Mouse (Mus musculus): ENCODE measurements around the gene Prkcb. TPM values are rescaled to one million over a fixed set of nuclear protein-coding genes. Genes with fewer than 3 reads are reported as not detected.

Gene Prkcb
- total and polyA plus RNA-seq, 3 experiments = 3.6 to 4.5 (median 3.8) TPM

GRCm38 (mm10) chr7:122414608-122415007 is 126.1 kb downstream of the Prkcb start:
- WGBS = 89% methylated on average over 6 of the region's 6 CpGs
- Histone ChIP-seq H3K4me1 (ENCODE audit: control insufficient read depth, insufficient read depth, low read length) (no peaks in the 10 kb centered on the region), H3K27ac (no peak overlapping the region), H3K9ac (ENCODE audit: low read depth, low read length) (no peak overlapping the region), H3K36me3 (ENCODE audit: control insufficient read depth, insufficient read depth, low read length) (no peaks in the 10 kb centered on the region), H3K79me2 (replicated peaks; ENCODE audit: control insufficient read depth, insufficient read depth, low read length) (no peaks in the 10 kb centered on the region), H3K4me3 (no peak overlapping the region), H3K27me3 (ENCODE audit: control insufficient read depth, insufficient read depth, low read length) (no peaks in the 10 kb centered on the region)
- intact Hi-C loops (cut with DNase I) = no loop called here
- no peak for DNase-seq
- TF ChIP-seq EP300 (IDR thresholded peaks at IDR 0.05; ENCODE audit: insufficient read depth, low read depth, low read length) (no peak), POLR2A (IDR thresholded peaks at IDR 0.05; ENCODE audit: insufficient read depth, low read depth, low read length) (no peak), CTCF (IDR thresholded peaks at IDR 0.05) (no peak)

GRCm38 (mm10) chr7:122415387-122415786 is 126.8 kb downstream of the Prkcb start:
- intact Hi-C loops (cut with DNase I) = no loop called here
- no peaks in the 10 kb centered on the region for H3K27me3 ChIP-seq (ENCODE audit: control insufficient read depth, insufficient read depth, low read length)
- no peak for TF ChIP-seq POLR2A (IDR thresholded peaks at IDR 0.05; ENCODE audit: insufficient read depth, low read depth, low read length)
- TF ChIP-seq EP300 (IDR thresholded peaks at IDR 0.05; ENCODE audit: insufficient read depth, low read depth, low read length) = no peak
- TF ChIP-seq CTCF (IDR thresholded peaks at IDR 0.05) = no peak
- H3K4me1 ChIP-seq (ENCODE audit: control insufficient read depth, insufficient read depth, low read length) = no peaks in the 10 kb centered on the region
- no peak for DNase-seq
- H3K4me3 ChIP-seq = no peak overlapping the region
- H3K36me3 ChIP-seq (ENCODE audit: control insufficient read depth, insufficient read depth, low read length) = no peaks in the 10 kb centered on the region
- no peak overlapping the region for H3K27ac ChIP-seq
- H3K79me2 ChIP-seq (replicated peaks; ENCODE audit: control insufficient read depth, insufficient read depth, low read length) = no peaks in the 10 kb centered on the region
- 60% methylated on average over 9 of the region's 9 CpGs for WGBS
- no peak overlapping the region for H3K9ac ChIP-seq (ENCODE audit: low read depth, low read length)

- no peak for DNase-seq
- Histone ChIP-seq H3K4me1 (ENCODE audit: control insufficient read depth, insufficient read depth, low read length) (no peaks in the 10 kb centered on the region), H3K9ac (ENCODE audit: low read depth, low read length) (no peak overlapping the region), H3K27me3 (ENCODE audit: control insufficient read depth, insufficient read depth, low read length) (no peaks in the 10 kb centered on the region), H3K27ac (no peak overlapping the region), H3K79me2 (replicated peaks; ENCODE audit: control insufficient read depth, insufficient read depth, low read length) (no peaks in the 10 kb centered on the region), H3K4me3 (no peak overlapping the region), H3K36me3 (ENCODE audit: control insufficient read depth, insufficient read depth, low read length) (no peaks in the 10 kb centered on the region)
- TF ChIP-seq CTCF (IDR thresholded peaks at IDR 0.05) (no peak), POLR2A (IDR thresholded peaks at IDR 0.05; ENCODE audit: insufficient read depth, low read depth, low read length) (no peak), EP300 (IDR thresholded peaks at IDR 0.05; ENCODE audit: insufficient read depth, low read depth, low read length) (no peak)
- intact Hi-C loops (cut with DNase I) = no loop called here
- 50% methylated on average over 12 of the region's 12 CpGs for WGBS
These were observed 127.4 kb downstream of the Prkcb start for GRCm38 (mm10) chr7:122415904-122416303.

GRCm38 (mm10) chr7:122418551-122418950 is 130.0 kb downstream of the Prkcb start:
- Histone ChIP-seq H3K4me1 (ENCODE audit: control insufficient read depth, insufficient read depth, low read length) (no peaks in the 10 kb centered on the region), H3K27me3 (ENCODE audit: control insufficient read depth, insufficient read depth, low read length) (no peaks in the 10 kb centered on the region), H3K4me3 (no peak overlapping the region), H3K9ac (ENCODE audit: low read depth, low read length) (no peak overlapping the region), H3K79me2 (replicated peaks; ENCODE audit: control insufficient read depth, insufficient read depth, low read length) (no peaks in the 10 kb centered on the region), H3K36me3 (ENCODE audit: control insufficient read depth, insufficient read depth, low read length) (no peaks in the 10 kb centered on the region), H3K27ac (no peak overlapping the region)
- intact Hi-C loops (cut with DNase I) = no loop called here
- 80% methylated on average over 3 of the region's 3 CpGs for WGBS
- no peak for TF ChIP-seq EP300 (IDR thresholded peaks at IDR 0.05; ENCODE audit: insufficient read depth, low read depth, low read length)
- TF ChIP-seq CTCF (IDR thresholded peaks at IDR 0.05) = no peak
- no peak for TF ChIP-seq POLR2A (IDR thresholded peaks at IDR 0.05; ENCODE audit: insufficient read depth, low read depth, low read length)
- DNase-seq = no peak

- no peak for TF ChIP-seq EP300 (IDR thresholded peaks at IDR 0.05; ENCODE audit: insufficient read depth, low read depth, low read length)
- TF ChIP-seq POLR2A (IDR thresholded peaks at IDR 0.05; ENCODE audit: insufficient read depth, low read depth, low read length) = no peak
- no peak for TF ChIP-seq CTCF (IDR thresholded peaks at IDR 0.05)
- WGBS = 68% methylated on average over 4 of the region's 4 CpGs
- H3K9ac ChIP-seq (ENCODE audit: low read depth, low read length) = no peak overlapping the region
- no peaks in the 10 kb centered on the region for H3K79me2 ChIP-seq (replicated peaks; ENCODE audit: control insufficient read depth, insufficient read depth, low read length)
- H3K4me3 ChIP-seq = no peak overlapping the region
- DNase-seq = no peak
- intact Hi-C loops (cut with DNase I) = no loop called here
- H3K27me3 ChIP-seq (ENCODE audit: control insufficient read depth, insufficient read depth, low read length) = no peaks in the 10 kb centered on the region
- no peaks in the 10 kb centered on the region for H3K36me3 ChIP-seq (ENCODE audit: control insufficient read depth, insufficient read depth, low read length)
- H3K27ac ChIP-seq = no peak overlapping the region
- no peaks in the 10 kb centered on the region for H3K4me1 ChIP-seq (ENCODE audit: control insufficient read depth, insufficient read depth, low read length)
These were observed 135.3 kb downstream of the Prkcb start for GRCm38 (mm10) chr7:122423816-122424215.

- Histone ChIP-seq H3K79me2 (replicated peaks; ENCODE audit: control insufficient read depth, insufficient read depth, low read length) (no peaks in the 10 kb centered on the region), H3K27ac (no peak overlapping the region), H3K4me1 (ENCODE audit: control insufficient read depth, insufficient read depth, low read length) (no peaks in the 10 kb centered on the region), H3K27me3 (ENCODE audit: control insufficient read depth, insufficient read depth, low read length) (no peaks in the 10 kb centered on the region), H3K9ac (ENCODE audit: low read depth, low read length) (no peak overlapping the region), H3K36me3 (ENCODE audit: control insufficient read depth, insufficient read depth, low read length) (no peaks in the 10 kb centered on the region), H3K4me3 (no peak overlapping the region)
- no peak for DNase-seq
- TF ChIP-seq EP300 (IDR thresholded peaks at IDR 0.05; ENCODE audit: insufficient read depth, low read depth, low read length) (no peak), POLR2A (IDR thresholded peaks at IDR 0.05; ENCODE audit: insufficient read depth, low read depth, low read length) (no peak), CTCF (IDR thresholded peaks at IDR 0.05) (no peak)
- WGBS = 58% methylated on average over 5 of the region's 5 CpGs
- intact Hi-C loops (cut with DNase I) = no loop called here
These were observed 140.6 kb downstream of the Prkcb start for GRCm38 (mm10) chr7:122429134-122429533.

Data from heart, adult 2 months (tissue).